Mouse (Mus musculus) MEL (cell line): Measurements from ENCODE around the gene Folr1.

Experiments used
- CHD1 ChIP-seq: IDR thresholded peaks from 2 replicates; pipeline ENCODE4 v1.6.1; 2012; ENCODE audit warnings: low read depth, mild to moderate bottlenecking, inconsistent platforms, low read length, improper control_type of control experiment
- CTCF ChIP-seq, 3 experiments: IDR thresholded peaks in 2 of 3; conservative IDR thresholded peaks in 1 of 3; 2 replicates each; pipeline ENCODE4 v1.5.1; 2011 to 2012; ENCODE audit warnings: low read length in 3 of 3, low read depth in 2 of 3, mild to moderate bottlenecking in 2 of 3, improper control_type of control experiment in 1 of 3, inconsistent platforms in 1 of 3, mixed read lengths in 1 of 3, moderate library complexity in 1 of 3; ENCODE audit not compliant: control insufficient read depth in 1 of 3, insufficient read depth in 1 of 3, poor library complexity in 1 of 3, severe bottlenecking in 1 of 3
- E2F4 ChIP-seq: IDR thresholded peaks from 2 replicates; pipeline ENCODE4 v1.6.1; 2011; ENCODE audit warnings: low read depth, low read length, improper control_type of control experiment, borderline replicate concordance
- EP300 ChIP-seq, 2 experiments: IDR thresholded peaks; 2 replicates each; pipeline ENCODE4 v1.6.1; 2011; ENCODE audit warnings: improper control_type of control experiment in 2 of 2, low read length in 2 of 2, low read depth in 1 of 2, mild to moderate bottlenecking in 1 of 2
- MAX ChIP-seq: IDR thresholded peaks from 2 replicates; pipeline ENCODE4 v1.6.1; 2011; ENCODE audit warnings: low read length, improper control_type of control experiment
- MAZ ChIP-seq: IDR thresholded peaks from 2 replicates; pipeline ENCODE4 v1.6.1; 2012; ENCODE audit warnings: low read depth, mild to moderate bottlenecking, inconsistent platforms, low read length, improper control_type of control experiment
- MXI1 ChIP-seq: IDR thresholded peaks from 2 replicates; pipeline ENCODE4 v1.6.1; 2011; ENCODE audit warnings: mild to moderate bottlenecking, low read depth, low read length, improper control_type of control experiment
- NELFE ChIP-seq: IDR thresholded peaks from 2 replicates; pipeline ENCODE4 v1.6.1; 2011; ENCODE audit warnings: low read depth, low read length, improper control_type of control experiment
- NRF1 ChIP-seq: IDR thresholded peaks from 2 replicates; pipeline ENCODE4 v1.6.1; 2014; ENCODE audit warnings: low read depth, mild to moderate bottlenecking, inconsistent platforms, low read length, improper control_type of control experiment, moderate library complexity; ENCODE audit not compliant: poor library complexity, insufficient read depth, severe bottlenecking
- POLR2A ChIP-seq, 2 experiments: IDR thresholded peaks; 2 replicates each; pipeline ENCODE4 v1.6.1; 2011 to 2012; ENCODE audit warnings: low read length in 2 of 2, mild to moderate bottlenecking in 2 of 2, control low read depth in 1 of 2, improper control_type of control experiment in 1 of 2, low read depth in 1 of 2, moderate library complexity in 1 of 2; ENCODE audit not compliant: control insufficient read depth in 1 of 2, insufficient read depth in 1 of 2, poor library complexity in 1 of 2
- RCOR1 ChIP-seq: IDR thresholded peaks from 2 replicates; pipeline ENCODE4 v1.6.1; 2012; ENCODE audit warnings: low read depth, mild to moderate bottlenecking, inconsistent platforms, low read length, improper control_type of control experiment

- TF ChIP-seq CTCF (IDR thresholded peaks at IDR 0.05 in 2 of 3, conservative IDR thresholded peaks at IDR 0.05 in 1 of 3; ENCODE audit: control insufficient read depth in 1 of 3, insufficient read depth in 1 of 3, low read depth in 2 of 3, low read length in 3 of 3, poor library complexity in 1 of 3, severe bottlenecking in 1 of 3) (peak in 1 of 3 experiments; percentile 7; a peak in 1 of 6 replicates), E2F4 (no peak), POLR2A (IDR thresholded peaks at IDR 0.05; ENCODE audit: control insufficient read depth in 1 of 2, insufficient read depth in 1 of 2, low read depth in 1 of 2, low read length in 2 of 2, poor library complexity in 1 of 2) (no peak), EP300 (IDR thresholded peaks at IDR 0.05; ENCODE audit: low read depth in 1 of 2, low read length in 2 of 2) (no peak), MXI1 (no peak), CHD1 (no peak), RCOR1 (no peak), MAZ (no peak), NRF1 (no peak), NELFE (no peak), MAX (no peak)
These were observed 47.5 kb downstream of the Folr1 start for GRCm38 (mm10) chr7:101822836-101823757.
